Mouse (Mus musculus) limb, embryonic 10.5 days (tissue): ENCODE results near the gene Nos1ap. TPM values are rescaled to one million over a fixed set of nuclear protein-coding genes. Genes with fewer than 3 reads are reported as not detected.

ENCODE experiments used
- DNase-seq: peaks from one replicate; pipeline ENCODE4 v3.0.0-alpha.2; 2017; ENCODE audit warnings: low spot score
- H3K27ac ChIP-seq: fragments of 300-500 bp; sonication (generic); 2 replicates; pipeline ENCODE4 v1.5.1; 2016; ENCODE audit warnings: mild to moderate bottlenecking
- H3K27me3 ChIP-seq: fragments of 300-500 bp; sonication (generic); 2 replicates; pipeline ENCODE4 v1.6.1; 2016; ENCODE audit warnings: low read depth, mild to moderate bottlenecking; ENCODE audit not compliant: poor library complexity, severe bottlenecking
- H3K36me3 ChIP-seq: fragments of 300-500 bp; sonication (generic); 2 replicates; pipeline ENCODE4 v1.6.1; 2016; ENCODE audit warnings: mild to moderate bottlenecking, moderate library complexity
- H3K4me1 ChIP-seq: fragments of 300-500 bp; sonication (generic); 2 replicates; pipeline ENCODE4 v1.6.1; 2016
- H3K4me3 ChIP-seq: fragments of 300-500 bp; sonication (generic); 2 replicates; pipeline ENCODE4 v1.5.1; 2016; ENCODE audit warnings: mild to moderate bottlenecking, moderate library complexity
- H3K9me3 ChIP-seq: fragments of 300-500 bp; sonication (generic); replicated peaks from 2 replicates; pipeline ENCODE4 v1.6.1; 2016; ENCODE audit warnings: mild to moderate bottlenecking
- WGBS: fragments of 180-500 bp; shearing (Covaris S2); methylation state at CpG from one replicate; pipeline ENCODE4 v1.1.7; 2016; 5-methylcytosine and 5-hydroxymethylcytosine counted together
- polyA plus RNA-seq: library from polyadenylated mRNA; unstranded; fragments of >200 nt; fragmentation: Nextera tagmentation; extraction: Ambion mirVana; gene quantifications from 2 replicates; pipeline ENCODE4 v1.2.1, GENCODE M21; 2016

The Nos1ap gene
- polyA plus RNA-seq, 1 experiment from 2014 or later = 5.1 TPM

DNA sequence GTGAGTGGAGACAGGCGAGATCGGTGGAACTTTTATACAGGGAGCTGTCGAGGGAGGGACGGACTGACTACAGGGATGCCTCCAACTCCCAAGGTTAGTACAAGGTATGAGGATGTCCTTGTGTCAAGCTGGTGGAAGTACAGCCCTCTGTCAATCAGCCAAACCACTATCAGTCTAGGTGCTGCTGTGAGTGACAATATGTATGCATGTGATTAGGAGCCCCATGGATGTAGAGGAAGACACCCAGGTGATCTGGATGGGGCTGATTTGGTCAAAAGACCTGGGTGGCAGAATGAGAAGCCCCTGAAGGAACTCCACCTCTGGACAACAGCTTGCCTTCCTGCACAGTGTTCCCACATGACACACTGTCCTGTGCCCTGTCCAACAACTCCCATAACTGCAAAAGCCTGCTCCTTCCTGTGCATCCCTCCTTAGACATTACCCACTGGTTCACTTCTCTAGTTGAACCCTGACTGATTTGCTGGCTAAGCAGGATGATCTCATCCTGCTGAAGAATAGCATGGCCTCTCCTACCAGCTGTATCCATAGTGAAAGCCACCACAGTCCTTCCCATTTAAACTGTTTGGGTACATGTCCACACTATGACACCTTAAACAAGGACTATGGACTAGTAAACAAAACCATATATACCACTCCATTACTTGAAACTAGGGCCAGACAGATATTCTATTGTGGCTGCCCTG, 35.3 kb downstream of the Nos1ap start:
- H3K4me3 ChIP-seq = no peak overlapping the region
- H3K9me3 ChIP-seq = no peaks in the 10 kb centered on the region
- no peak for DNase-seq
- no peak overlapping the region for H3K27ac ChIP-seq
- no peaks in the 10 kb centered on the region for H3K27me3 ChIP-seq
- 98% methylated on average over 4 of the region's 4 CpGs for WGBS
- no peaks in the 10 kb centered on the region for H3K36me3 ChIP-seq
- H3K4me1 ChIP-seq = peaks cover 8% of the 10 kb centered on the region

DNA sequence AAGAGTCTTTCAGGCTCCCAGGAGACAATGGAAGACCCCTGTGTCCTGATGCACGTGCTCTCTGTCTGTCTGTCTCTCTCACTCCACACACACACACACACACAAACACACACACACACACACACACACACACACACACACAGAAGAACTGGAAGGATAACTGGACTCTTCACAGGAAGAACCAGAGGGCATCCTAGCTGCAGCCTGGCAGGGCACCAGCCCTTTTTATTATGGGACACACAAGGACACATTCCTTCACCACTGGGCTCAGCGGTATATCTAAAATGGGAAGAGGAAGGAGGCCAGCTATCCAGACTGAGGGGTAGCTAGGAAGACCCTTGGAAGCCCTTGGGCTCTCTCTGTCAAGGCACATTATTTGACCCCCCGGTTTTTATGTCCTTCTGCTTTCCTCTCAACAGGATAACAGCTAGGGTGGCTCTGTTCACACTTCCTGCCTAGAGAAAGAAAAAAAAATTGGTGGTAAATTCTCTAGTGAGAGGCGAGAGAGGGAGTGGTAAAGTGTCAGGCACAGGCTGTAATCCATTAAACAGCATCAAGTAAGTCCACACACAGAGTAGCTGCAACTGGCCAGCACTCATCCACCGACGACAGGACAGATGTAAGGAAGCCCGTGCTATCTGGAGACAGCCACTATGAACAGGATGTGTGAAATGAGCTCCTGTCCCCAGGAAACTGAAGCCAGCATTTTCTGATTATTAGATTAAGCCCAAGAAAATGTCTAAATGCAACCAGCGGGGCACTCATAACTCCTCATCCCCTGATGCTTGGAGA, 38.8 kb downstream of the Nos1ap start:
- Histone ChIP-seq H3K36me3 (no peaks in the 10 kb centered on the region), H3K27me3 (no peaks in the 10 kb centered on the region), H3K27ac (peak overlapping the region; percentile 25; the same call in 1 of the 2 replicates), H3K4me1 (peaks cover 8% of the 10 kb centered on the region), H3K9me3 (no peaks in the 10 kb centered on the region), H3K4me3 (no peak overlapping the region)
- DNase-seq = no peak
- WGBS = 40% methylated on average over 8 of the region's 8 CpGs

- 77% methylated on average over 9 of the region's 9 CpGs for WGBS
- no peaks in the 10 kb centered on the region for H3K9me3 ChIP-seq
- no peak overlapping the region for H3K4me3 ChIP-seq
- no peak overlapping the region for H3K27ac ChIP-seq
- H3K36me3 ChIP-seq = no peaks in the 10 kb centered on the region
- H3K4me1 ChIP-seq = peaks cover 8% of the 10 kb centered on the region
- H3K27me3 ChIP-seq = no peaks in the 10 kb centered on the region
- DNase-seq = no peak
Measured at GRCm38 (mm10) chr1:170549059-170549458, 40.6 kb downstream of the Nos1ap start.

- no peak overlapping the region for H3K27ac ChIP-seq
- H3K4me1 ChIP-seq = peaks cover 8% of the 10 kb centered on the region
- no peaks in the 10 kb centered on the region for H3K9me3 ChIP-seq
- no peaks in the 10 kb centered on the region for H3K27me3 ChIP-seq
- no peaks in the 10 kb centered on the region for H3K36me3 ChIP-seq
- 91% methylated on average over 14 of the region's 14 CpGs for WGBS
- no peak overlapping the region for H3K4me3 ChIP-seq
- DNase-seq = no peak
Measured at GRCm38 (mm10) chr1:170548192-170548795, 41.4 kb downstream of the Nos1ap start.

- Histone ChIP-seq H3K27ac (no peak overlapping the region), H3K36me3 (no peaks in the 10 kb centered on the region), H3K4me1 (peaks cover 8% of the 10 kb centered on the region), H3K4me3 (no peak overlapping the region), H3K9me3 (no peaks in the 10 kb centered on the region), H3K27me3 (no peaks in the 10 kb centered on the region)
- DNase-seq = no peak
- 90% methylated on average over 4 of the region's 4 CpGs for WGBS
Measured at GRCm38 (mm10) chr1:170546297-170546696, 43.4 kb downstream of the Nos1ap start.

GRCm38 (mm10) chr1:170545286-170545685, 44.4 kb downstream of the Nos1ap start:
- no peak overlapping the region for H3K27ac ChIP-seq
- no peaks in the 10 kb centered on the region for H3K27me3 ChIP-seq
- no peak overlapping the region for H3K4me3 ChIP-seq
- no peaks in the 10 kb centered on the region for H3K4me1 ChIP-seq
- DNase-seq = no peak
- 90% methylated on average over 6 of the region's 6 CpGs for WGBS
- H3K9me3 ChIP-seq = no peaks in the 10 kb centered on the region
- no peaks in the 10 kb centered on the region for H3K36me3 ChIP-seq

DNA sequence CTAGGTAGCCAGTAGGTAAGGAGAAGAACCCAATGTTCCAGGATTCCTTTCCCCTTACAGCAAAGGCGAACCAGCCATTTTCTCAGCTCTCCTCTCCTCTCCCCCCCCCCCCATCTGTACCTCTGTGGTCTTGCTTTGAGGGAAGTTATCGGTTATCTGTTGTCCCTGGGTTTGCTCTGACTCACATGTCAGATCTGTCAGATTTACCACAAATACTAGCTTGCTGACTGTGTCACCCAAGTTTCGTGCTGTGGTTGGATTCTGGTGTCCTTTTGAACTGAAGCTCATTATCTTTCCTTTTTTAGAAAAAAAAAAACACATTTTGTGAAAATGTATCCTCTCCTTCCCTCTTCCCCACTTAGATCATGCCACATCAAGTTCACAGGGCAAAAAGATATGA, 50.2 kb downstream of the Nos1ap start:
- no peaks in the 10 kb centered on the region for H3K36me3 ChIP-seq
- H3K4me3 ChIP-seq = no peak overlapping the region
- H3K27ac ChIP-seq = no peak overlapping the region
- no peak for DNase-seq
- no peaks in the 10 kb centered on the region for H3K27me3 ChIP-seq
- 83% methylated on average over 3 of the region's 3 CpGs for WGBS
- peaks cover 5% of the 10 kb centered on the region for H3K4me1 ChIP-seq
- H3K9me3 ChIP-seq = no peaks in the 10 kb centered on the region

DNA sequence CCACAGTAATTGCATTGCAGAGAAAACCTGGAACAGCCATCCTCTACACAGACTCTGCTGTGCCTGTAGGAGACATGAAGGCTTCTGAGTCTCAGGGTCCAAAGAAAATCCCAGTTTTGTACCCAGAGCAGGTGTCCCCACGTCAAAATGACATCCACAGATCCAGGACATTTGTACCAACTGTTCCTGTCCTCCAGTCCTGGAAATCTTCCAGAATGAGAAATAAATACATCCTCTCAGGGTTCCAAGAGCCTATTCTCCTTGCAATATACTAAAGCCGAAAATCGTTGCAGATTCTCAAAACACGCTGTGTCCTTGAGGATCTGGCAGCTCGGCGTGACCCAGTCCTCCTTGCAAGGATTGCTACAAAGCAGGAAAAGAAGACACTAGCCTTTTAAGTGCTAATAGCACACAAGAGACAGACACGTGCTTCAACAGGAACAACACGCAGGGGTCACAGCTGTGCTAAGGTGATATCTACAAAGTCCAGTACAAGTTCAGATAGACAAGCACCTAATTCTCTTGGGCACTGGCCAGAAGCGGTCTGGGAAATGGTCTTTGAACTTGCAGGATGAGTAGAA, 51.1 kb downstream of the Nos1ap start:
- no peaks in the 10 kb centered on the region for H3K27me3 ChIP-seq
- no peak overlapping the region for H3K4me3 ChIP-seq
- H3K27ac ChIP-seq = no peak overlapping the region
- H3K9me3 ChIP-seq = no peaks in the 10 kb centered on the region
- 88% methylated on average over 9 of the region's 9 CpGs for WGBS
- no peak for DNase-seq
- H3K4me1 ChIP-seq = peaks cover 5% of the 10 kb centered on the region
- no peaks in the 10 kb centered on the region for H3K36me3 ChIP-seq

GRCm38 (mm10) chr1:170536344-170536743, 53.3 kb downstream of the Nos1ap start:
- Histone ChIP-seq H3K9me3 (no peaks in the 10 kb centered on the region), H3K36me3 (no peaks in the 10 kb centered on the region), H3K4me3 (no peak overlapping the region), H3K4me1 (peaks cover 12% of the 10 kb centered on the region), H3K27ac (no peak overlapping the region), H3K27me3 (no peaks in the 10 kb centered on the region)
- DNase-seq = no peak
- 92% methylated on average over 3 of the region's 3 CpGs for WGBS

GRCm38 (mm10) chr1:170535221-170535620, 54.4 kb downstream of the Nos1ap start:
- Histone ChIP-seq H3K27ac (no peak overlapping the region), H3K27me3 (no peaks in the 10 kb centered on the region)

GRCm38 (mm10) chr1:170531286-170531685, 58.4 kb downstream of the Nos1ap start:
- H3K9me3 ChIP-seq = no peaks in the 10 kb centered on the region
- no peaks in the 10 kb centered on the region for H3K36me3 ChIP-seq
- H3K27me3 ChIP-seq = no peaks in the 10 kb centered on the region
- WGBS = 91% methylated on average over 2 of the region's 2 CpGs
- H3K4me1 ChIP-seq = peaks cover 24% of the 10 kb centered on the region
- DNase-seq = no peak
- H3K4me3 ChIP-seq = no peak overlapping the region
- H3K27ac ChIP-seq = no peak overlapping the region

More at GRCm38 (mm10) chr1:170535221-170535620, 54.4 kb downstream of the Nos1ap start:
- H3K9me3 ChIP-seq = no peaks in the 10 kb centered on the region
- no peak overlapping the region for H3K4me3 ChIP-seq
- 95% methylated on average over 2 of the region's 2 CpGs for whole genome bisulfite sequencing
- DNase-seq = no peak
- H3K4me1 ChIP-seq = peaks cover 21% of the 10 kb centered on the region
- no peaks in the 10 kb centered on the region for H3K36me3 ChIP-seq

GRCm38 (mm10) chr1:170530456-170530855, 59.2 kb downstream of the Nos1ap start:
- WGBS = 38% methylated on average over 4 of the region's 4 CpGs
- no peak for DNase-seq
- H3K27ac ChIP-seq = no peak overlapping the region
- H3K9me3 ChIP-seq = no peaks in the 10 kb centered on the region
- no peak overlapping the region for H3K4me3 ChIP-seq
- H3K27me3 ChIP-seq = no peaks in the 10 kb centered on the region
- peaks cover 20% of the 10 kb centered on the region for H3K4me1 ChIP-seq
- no peaks in the 10 kb centered on the region for H3K36me3 ChIP-seq

DNA sequence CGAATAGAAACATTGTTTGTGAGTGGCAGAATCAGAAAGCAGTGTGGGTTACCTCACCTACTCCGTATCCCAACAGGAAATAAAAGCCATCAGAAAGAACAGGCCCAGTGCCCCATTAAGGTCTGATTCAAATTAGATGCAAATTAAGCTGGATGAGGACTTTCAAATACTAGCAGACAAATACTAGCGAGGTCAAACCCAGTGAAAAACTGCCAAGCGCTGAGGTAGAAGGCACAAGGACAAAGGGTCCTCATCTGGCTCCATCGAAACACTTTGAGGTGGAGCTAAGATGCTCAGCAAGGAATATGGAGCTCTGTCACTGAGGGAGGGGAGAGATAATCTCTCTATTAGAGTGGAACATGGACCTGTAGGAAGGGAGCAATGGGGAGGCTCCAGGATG, 66.8 kb downstream of the Nos1ap start:
- Histone ChIP-seq H3K27me3 (no peaks in the 10 kb centered on the region), H3K9me3 (no peaks in the 10 kb centered on the region), H3K36me3 (no peaks in the 10 kb centered on the region), H3K27ac (no peak overlapping the region), H3K4me3 (no peak overlapping the region), H3K4me1 (peaks cover 29% of the 10 kb centered on the region)
- WGBS = 87% methylated on average over 5 of the region's 5 CpGs
- no peak for DNase-seq
